Mouse (Mus musculus): ENCODE measurements at regions not wholly inside any gene's neighbourhood (a gene's known extent, or its start where the extent isn't known, plus 50 kb on each side); places are given as distances from the start of the nearest gene placed in this dataset.

GRCm38 (mm10) chr9:31614250-31614945 is 150.1 kb upstream of the Tmem45b start (continued):
- no peak for TF ChIP-seq EP300 (IDR thresholded peaks at IDR 0.05; ENCODE audit: low read depth in 1 of 2, low read length in 2 of 2)

- DNase-seq (ENCODE audit: low read depth, low spot score), result no peak
- Histone ChIP-seq H3K36me3 (ENCODE audit: control insufficient read depth in 1 of 2, insufficient read depth in 2 of 2, low read length in 2 of 2) (no peaks in the 10 kb centered on the region), H3K4me1 (ENCODE audit: control insufficient read depth in 1 of 2, insufficient read depth in 2 of 2, low read length in 2 of 2) (no peaks in the 10 kb centered on the region), H3K9me3 (replicated peaks; ENCODE audit: insufficient read depth, low read length) (no peaks in the 10 kb centered on the region), H3K27ac (ENCODE audit: control insufficient read depth, low read depth, low read length) (no peak overlapping the region), H3K79me2 (ENCODE audit: control insufficient read depth, insufficient read depth, low read length, poor library complexity) (no peaks in the 10 kb centered on the region), H3K27me3 (ENCODE audit: control insufficient read depth in 1 of 2, insufficient read depth in 2 of 2, low read length in 2 of 2) (no peaks in the 10 kb centered on the region), H3K4me3 (ENCODE audit: control insufficient read depth in 1 of 2, insufficient read depth in 1 of 2, low read depth in 2 of 2, low read length in 2 of 2) (no peak overlapping the region), H3K9ac (ENCODE audit: control insufficient read depth, low read depth, low read length, poor library complexity, severe bottlenecking) (no peak overlapping the region)
- no peak for TF ChIP-seq JUND (IDR thresholded peaks at IDR 0.05; ENCODE audit: low read depth, low read length)
- no peak for TF ChIP-seq CTCF (IDR thresholded peaks at IDR 0.05 in 2 of 3, conservative IDR thresholded peaks at IDR 0.05 in 1 of 3; ENCODE audit: control insufficient read depth in 1 of 3, insufficient read depth in 1 of 3, low read depth in 2 of 3, low read length in 3 of 3, poor library complexity in 1 of 3, severe bottlenecking in 1 of 3)
- TF ChIP-seq MEF2A (IDR thresholded peaks at IDR 0.05; ENCODE audit: extremely low read depth, insufficient replicate concordance, low read depth, low read length, poor library complexity, severe bottlenecking), result no peak
- TF ChIP-seq NELFE (IDR thresholded peaks at IDR 0.05; ENCODE audit: low read depth, low read length), result no peak
- TF ChIP-seq MYC (IDR thresholded peaks at IDR 0.05; ENCODE audit: low read depth, low read length), result no peak
- TF ChIP-seq USF1 (IDR thresholded peaks at IDR 0.05; ENCODE audit: low read depth, low read length), result no peak
- no peak for TF ChIP-seq POLR2AphosphoS5 (IDR thresholded peaks at IDR 0.05; ENCODE audit: borderline replicate concordance, low read depth, low read length)
- TF ChIP-seq EP300 (IDR thresholded peaks at IDR 0.05; ENCODE audit: low read depth in 1 of 2, low read length in 2 of 2), result no peak
- no peak for TF ChIP-seq CHD2 (IDR thresholded peaks at IDR 0.05; ENCODE audit: low read length)
Observed at GRCm38 (mm10) chr9:31611036-31611695, 146.9 kb upstream of the Tmem45b start.

- TF ChIP-seq NRF1 (IDR thresholded peaks at IDR 0.05; ENCODE audit: insufficient read depth, low read depth, low read length, poor library complexity, severe bottlenecking) (no peak), CHD1 (IDR thresholded peaks at IDR 0.05; ENCODE audit: low read depth, low read length) (no peak), ETS1 (IDR thresholded peaks at IDR 0.05; ENCODE audit: low read depth, low read length) (no peak), CTCF (IDR thresholded peaks at IDR 0.05 in 2 of 3, conservative IDR thresholded peaks at IDR 0.05 in 1 of 3; ENCODE audit: control insufficient read depth in 1 of 3, insufficient read depth in 1 of 3, low read depth in 2 of 3, low read length in 3 of 3, poor library complexity in 1 of 3, severe bottlenecking in 1 of 3) (no peak), SIN3A (IDR thresholded peaks at IDR 0.05; ENCODE audit: low read length) (no peak), RCOR1 (IDR thresholded peaks at IDR 0.05; ENCODE audit: low read depth, low read length) (no peak), GATA1 (IDR thresholded peaks at IDR 0.05; ENCODE audit: low read depth, low read length) (no peak), SMC3 (IDR thresholded peaks at IDR 0.05; ENCODE audit: low read depth, low read length) (no peak), NELFE (IDR thresholded peaks at IDR 0.05; ENCODE audit: low read depth, low read length) (no peak), MAFK (IDR thresholded peaks at IDR 0.05; ENCODE audit: borderline replicate concordance, low read depth, low read length) (no peak), TBP (IDR thresholded peaks at IDR 0.05; ENCODE audit: low read depth, low read length) (no peak), POLR2AphosphoS5 (IDR thresholded peaks at IDR 0.05; ENCODE audit: borderline replicate concordance, low read depth, low read length) (no peak), TCF12 (IDR thresholded peaks at IDR 0.05; ENCODE audit: low read depth, low read length) (no peak)
- Histone ChIP-seq H3K4me1 (ENCODE audit: control insufficient read depth in 1 of 2, insufficient read depth in 2 of 2, low read length in 2 of 2) (no peaks in the 10 kb centered on the region), H3K27me3 (ENCODE audit: control insufficient read depth in 1 of 2, insufficient read depth in 2 of 2, low read length in 2 of 2) (no peaks in the 10 kb centered on the region), H3K36me3 (ENCODE audit: control insufficient read depth in 1 of 2, insufficient read depth in 2 of 2, low read length in 2 of 2) (no peaks in the 10 kb centered on the region), H3K79me2 (ENCODE audit: control insufficient read depth, insufficient read depth, low read length, poor library complexity) (no peaks in the 10 kb centered on the region), H3K9ac (ENCODE audit: control insufficient read depth, low read depth, low read length, poor library complexity, severe bottlenecking) (no peak overlapping the region), H3K9me3 (replicated peaks; ENCODE audit: insufficient read depth, low read length) (no peaks in the 10 kb centered on the region), H3K27ac (ENCODE audit: control insufficient read depth, low read depth, low read length) (no peak overlapping the region), H3K4me3 (ENCODE audit: control insufficient read depth in 1 of 2, insufficient read depth in 1 of 2, low read depth in 2 of 2, low read length in 2 of 2) (no peak overlapping the region)
- DNase-seq (ENCODE audit: low read depth, low spot score), result no peak
Observed at GRCm38 (mm10) chr9:31610631-31611030, 146.4 kb upstream of the Tmem45b start.

Data from MEL (cell line).